Mouse (Mus musculus): ENCODE data around the gene Fkbp10.

The Fkbp10 gene

GRCm38 (mm10) chr11:100394353-100395074 is 21.0 kb upstream of the Fkbp10 start:
- no peak for DNase-seq

DNA sequence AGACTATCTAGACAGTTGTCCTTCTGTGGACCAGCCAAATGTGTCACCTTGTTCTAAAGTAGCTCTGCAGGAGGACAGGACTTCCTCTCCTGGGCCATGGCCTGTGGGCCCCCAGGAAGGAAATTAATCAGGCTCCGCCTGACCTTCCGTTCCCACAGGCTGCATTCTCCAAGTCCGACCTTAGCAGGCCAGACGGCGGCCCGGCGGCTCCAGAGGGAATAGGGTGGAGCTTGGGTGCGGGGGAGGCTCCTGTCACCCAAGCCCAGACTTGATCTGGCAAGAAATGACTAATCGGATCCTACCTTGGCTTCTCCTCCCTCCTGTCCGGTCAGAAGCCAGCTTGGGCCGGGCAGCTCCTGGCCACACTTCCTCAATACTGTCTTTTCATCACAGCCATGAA is 20.3 kb upstream of the Fkbp10 start:
- DNase-seq, result peak; percentile 90

DNA sequence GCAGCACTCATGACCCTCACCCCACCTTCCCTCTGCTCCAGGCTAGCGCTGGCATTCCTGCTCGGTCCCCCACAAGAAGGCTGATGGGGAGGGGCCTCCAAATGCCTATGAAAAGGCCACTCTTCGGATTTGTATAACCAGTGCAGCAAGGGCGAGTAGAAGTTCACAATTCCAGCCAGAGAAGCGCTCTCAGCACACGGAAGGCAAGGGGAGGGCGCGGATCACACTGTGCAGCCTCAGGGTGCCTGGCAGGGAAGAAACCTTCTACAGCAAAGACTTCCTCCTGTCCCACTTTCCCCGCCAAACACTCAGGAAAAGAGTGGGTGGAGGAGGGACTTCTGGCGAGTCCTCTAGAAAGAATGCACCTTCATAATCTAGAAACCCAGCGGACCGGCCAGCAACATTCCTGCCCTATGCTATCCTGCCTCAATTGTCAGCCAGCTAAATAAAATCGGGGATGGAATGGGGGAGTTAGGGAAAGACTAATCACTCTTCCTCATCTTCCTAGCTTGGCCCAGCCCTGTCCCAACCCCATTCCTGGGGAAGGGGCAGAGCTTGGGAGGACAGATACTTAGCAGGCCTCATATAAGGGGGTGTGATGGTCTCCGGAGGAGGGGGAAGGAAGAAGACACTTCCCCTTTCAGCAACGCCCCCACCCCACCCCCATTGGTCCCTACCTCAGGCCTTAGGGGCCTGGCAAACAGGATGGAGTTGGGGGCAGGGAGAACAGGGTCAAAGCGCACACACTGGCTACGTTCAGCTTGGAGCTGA is 19.5 kb upstream of the Fkbp10 start:
- DNase-seq, result peak; percentile 66

GRCm38 (mm10) chr11:100396886-100397599 is 18.5 kb upstream of the Fkbp10 start:
- DNase-seq, result peak; percentile 82

DNA sequence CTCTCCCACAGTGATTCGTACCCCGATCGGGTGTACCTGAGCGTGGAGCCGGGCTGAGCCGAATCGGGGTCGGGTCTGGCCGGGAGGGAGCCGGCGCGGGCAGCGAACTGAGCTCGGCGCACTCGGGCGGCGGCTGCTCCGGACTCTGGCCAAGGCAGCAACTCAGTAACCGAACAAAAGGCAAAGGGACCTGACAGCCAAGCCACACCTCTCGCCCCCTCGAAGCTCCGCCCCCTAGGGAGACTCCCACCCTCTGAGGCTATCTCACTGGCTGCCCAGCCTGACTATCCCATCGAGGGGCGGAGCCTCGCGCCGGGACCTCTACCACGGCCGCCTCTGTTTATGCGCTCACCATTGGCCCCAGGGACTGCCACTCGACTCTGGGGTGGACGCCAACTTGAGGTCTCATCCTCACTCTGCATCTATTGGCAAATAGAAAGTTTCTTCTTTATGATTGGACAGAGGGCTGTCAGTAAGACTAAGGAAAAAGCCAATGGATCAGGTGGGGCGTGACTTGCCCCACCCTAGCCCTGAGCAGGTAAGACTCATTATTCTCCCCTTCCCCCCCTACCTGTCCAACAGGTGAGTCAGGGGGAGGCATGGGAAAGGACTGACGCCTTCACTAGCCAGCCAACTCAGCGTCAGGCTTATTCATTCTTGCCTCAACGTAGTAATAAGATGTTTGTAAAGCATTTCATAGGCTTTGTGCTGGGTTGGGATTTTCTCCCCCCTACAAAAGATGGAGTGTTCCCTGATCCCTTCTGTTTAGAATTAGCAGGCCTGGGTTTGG is 17.7 kb upstream of the Fkbp10 start, which contains the start of gene Jup:
TSS of gene Jup (minus strand) at position 164 of the 790 bp plus-strand sequence.
- peak; percentile 100 for DNase-seq

- no peak for DNase-seq
These were observed 17.0 kb upstream of the Fkbp10 start for GRCm38 (mm10) chr11:100398517-100398916.

DNA sequence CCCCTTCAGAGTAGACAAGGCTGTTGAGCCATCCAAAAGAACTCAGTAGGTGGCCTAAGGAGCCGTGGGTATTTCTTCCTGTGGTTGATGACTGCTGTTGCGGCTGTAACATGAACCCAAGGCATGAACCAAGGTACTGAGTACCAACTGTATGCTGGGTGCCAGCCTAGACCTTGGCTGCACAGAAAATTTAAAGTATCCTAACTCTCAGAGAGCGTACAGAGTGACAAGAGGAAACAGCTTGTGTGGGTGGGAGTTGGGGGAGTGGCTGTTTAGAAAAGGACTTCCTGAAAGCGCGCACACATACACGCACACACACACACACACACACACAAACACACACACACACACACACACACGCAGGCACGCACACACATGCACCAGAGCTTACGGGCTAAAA is 16.2 kb upstream of the Fkbp10 start:
- no peak for DNase-seq

DNA sequence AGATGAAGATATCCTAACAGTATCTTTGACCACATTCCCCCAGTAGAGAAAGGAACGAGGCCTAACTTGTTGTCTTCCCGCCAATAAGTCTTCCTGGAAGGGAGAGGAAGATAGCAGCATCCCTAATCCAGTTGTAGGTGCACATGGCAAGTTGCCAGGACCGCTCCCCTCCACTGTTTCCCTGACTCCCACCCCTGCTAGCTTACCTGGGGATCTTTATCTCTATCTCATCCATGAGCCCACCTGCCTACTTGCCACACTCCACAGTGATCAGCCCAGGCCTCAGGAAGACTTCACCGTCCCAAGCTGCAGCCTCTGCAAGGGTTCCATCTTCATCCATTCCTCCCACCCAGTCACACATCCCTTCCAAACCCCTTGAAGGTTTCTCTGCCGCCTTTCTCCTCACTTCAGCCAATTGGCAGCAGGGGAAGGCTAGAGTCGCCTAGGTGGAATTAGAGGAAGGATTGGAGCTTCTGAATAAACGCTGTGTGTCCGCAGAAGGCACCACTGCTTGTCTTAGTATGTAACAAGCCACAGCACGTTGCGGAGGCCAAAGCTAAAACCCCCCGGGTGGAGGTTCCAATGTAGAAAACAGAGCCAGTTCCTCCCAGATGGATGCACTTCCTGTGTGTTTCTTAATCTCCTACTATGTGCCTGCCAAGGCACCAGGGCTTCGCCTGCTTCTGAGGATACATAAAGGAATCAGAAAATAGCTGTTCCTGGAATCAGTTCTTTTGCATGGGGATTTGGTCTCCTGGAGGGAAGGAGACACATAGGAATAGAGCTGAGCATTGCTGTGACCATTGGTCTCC is 15.6 kb upstream of the Fkbp10 start:
- DNase-seq, result no peak

- DNase-seq, result no peak
These were observed 14.7 kb upstream of the Fkbp10 start for GRCm38 (mm10) chr11:100400842-100401241.

DNA sequence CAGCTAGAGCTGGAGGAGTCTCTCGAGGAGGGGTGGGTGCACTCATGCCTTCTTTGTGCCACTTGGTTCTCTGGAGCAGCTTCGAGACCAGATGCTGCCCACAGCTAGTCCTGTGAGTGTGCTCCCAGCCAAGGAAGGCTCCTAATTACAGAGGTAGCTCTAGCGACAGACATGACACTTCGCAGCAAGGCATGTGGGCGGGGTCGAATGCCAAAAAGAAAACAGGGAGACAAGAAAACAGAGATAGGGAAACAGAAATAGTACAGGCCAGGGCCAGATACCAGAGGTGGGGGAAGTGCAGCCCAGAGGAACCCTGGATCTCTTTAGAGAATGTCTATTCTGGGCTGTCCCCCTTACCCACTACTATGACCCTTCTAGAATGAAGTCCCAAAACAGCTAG is 13.3 kb upstream of the Fkbp10 start:
- DNase-seq, result no peak

DNA sequence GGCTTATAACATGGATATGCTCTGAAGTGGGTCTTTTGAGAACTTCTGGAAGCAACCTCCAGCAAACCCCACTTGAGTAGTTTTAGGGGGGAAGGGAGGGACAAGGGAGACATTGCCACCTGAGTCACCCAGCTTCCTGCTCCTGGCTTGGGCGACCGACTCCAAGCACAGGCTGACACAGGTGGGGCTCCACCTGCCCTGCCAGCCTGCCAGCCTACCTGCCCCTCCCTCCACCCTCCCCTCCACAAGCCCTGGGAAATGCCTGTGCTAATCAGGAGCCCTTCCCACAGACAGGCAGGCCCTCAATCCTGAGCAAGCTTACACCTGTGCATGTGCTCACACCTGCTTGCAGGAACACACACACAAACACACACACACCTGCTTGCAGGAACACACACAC is 12.8 kb upstream of the Fkbp10 start:
- DNase-seq, result no peak

GRCm38 (mm10) chr11:100403445-100404134 is 11.9 kb upstream of the Fkbp10 start:
- DNase-seq, result no peak

GRCm38 (mm10) chr11:100404456-100405074 is 10.9 kb upstream of the Fkbp10 start:
- DNase-seq, result no peak

GRCm38 (mm10) chr11:100406273-100406672 is 9.2 kb upstream of the Fkbp10 start:
- DNase-seq, result no peak

GRCm38 (mm10) chr11:100406995-100407705 is 8.3 kb upstream of the Fkbp10 start:
- no peak for DNase-seq

GRCm38 (mm10) chr11:100408076-100408834 is 7.2 kb upstream of the Fkbp10 start:
- peak; percentile 77 for DNase-seq

DNA sequence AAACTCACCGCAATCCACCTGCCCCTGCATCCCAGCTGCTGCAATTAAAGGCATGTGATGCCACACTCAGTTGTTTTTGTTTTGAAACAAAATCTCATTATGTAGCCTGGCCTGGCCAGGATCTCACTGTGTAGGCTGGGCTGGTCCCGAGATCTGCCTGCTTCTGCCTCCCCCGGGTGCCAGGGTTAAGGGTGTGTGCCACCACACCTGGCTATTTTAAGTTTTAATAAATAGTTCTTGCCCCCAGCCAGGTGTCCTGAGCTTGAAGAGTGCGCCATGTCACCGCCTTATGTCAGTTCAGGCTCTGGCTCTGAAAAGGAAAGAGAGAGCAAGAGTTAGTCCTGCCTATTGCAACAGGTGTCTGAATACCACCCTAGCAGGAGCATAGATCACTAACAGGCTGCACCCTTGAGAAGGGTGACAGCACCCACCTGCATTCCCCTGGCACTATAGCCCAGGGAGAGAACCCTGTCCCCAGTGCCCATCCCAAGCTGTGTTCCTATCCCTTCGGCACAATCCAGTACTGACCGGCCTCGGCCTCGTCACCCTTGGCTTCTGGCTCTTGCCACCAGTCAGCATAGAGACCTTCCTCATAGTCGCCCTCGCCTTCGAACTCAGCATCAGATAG is 6.5 kb upstream of the Fkbp10 start:
- no peak for DNase-seq

DNA sequence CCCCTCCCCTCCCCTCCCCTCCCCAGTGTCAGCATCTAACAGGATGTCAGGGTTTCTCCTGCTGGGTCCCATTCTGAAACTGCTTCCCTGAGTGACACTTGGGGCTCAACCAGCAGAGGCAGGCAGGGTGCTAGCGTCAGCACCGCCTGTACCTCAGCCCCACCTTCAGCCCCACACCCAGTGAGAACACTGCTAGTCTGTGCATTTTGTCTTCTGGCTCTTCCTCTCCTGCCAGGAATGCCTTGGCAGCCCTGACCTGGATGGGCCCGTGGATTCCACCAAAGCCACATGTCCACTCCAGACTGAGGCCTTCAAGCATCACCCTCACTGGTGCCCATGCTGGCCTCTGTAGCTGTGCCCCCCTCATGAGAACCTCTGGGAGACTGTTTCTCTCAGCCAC is 5.8 kb upstream of the Fkbp10 start:
- no peak for DNase-seq

- no peak for DNase-seq
These were observed 3.8 kb upstream of the Fkbp10 start for GRCm38 (mm10) chr11:100411736-100412135.
